Mouse (Mus musculus) frontal cortex, adult 2 months (tissue): ENCODE results near the gene Ublcp1. TPM values are rescaled to one million over a fixed set of nuclear protein-coding genes. Genes with fewer than 3 reads are reported as not detected.
A peak's percentile ranks its signal among the peaks of the same experiment; 100 is the strongest.
"Not testable (repeated sequence)": the region's sequence is repeated elsewhere in the genome, so short reads cannot be mapped to it uniquely, and the experiment has no call there.

Experiments used
- DNase-seq, 2 experiments: peaks; one replicate each; pipeline ENCODE4 v3.0.0; 2022; ENCODE audit warnings: low spot score in 1 of 2; ENCODE audit errors: extremely low spot score in 1 of 2
- polyA plus RNA-seq: library from polyadenylated mRNA; depleted of rRNA; stranded (reverse); fragments of >200 nt; gene quantifications from 2 replicates; pipeline ENCODE4 v1.2.3, GENCODE M21; 2012

Ublcp1 gene
- polyA plus RNA-seq, 1 experiment = 63.5 TPM

DNA sequence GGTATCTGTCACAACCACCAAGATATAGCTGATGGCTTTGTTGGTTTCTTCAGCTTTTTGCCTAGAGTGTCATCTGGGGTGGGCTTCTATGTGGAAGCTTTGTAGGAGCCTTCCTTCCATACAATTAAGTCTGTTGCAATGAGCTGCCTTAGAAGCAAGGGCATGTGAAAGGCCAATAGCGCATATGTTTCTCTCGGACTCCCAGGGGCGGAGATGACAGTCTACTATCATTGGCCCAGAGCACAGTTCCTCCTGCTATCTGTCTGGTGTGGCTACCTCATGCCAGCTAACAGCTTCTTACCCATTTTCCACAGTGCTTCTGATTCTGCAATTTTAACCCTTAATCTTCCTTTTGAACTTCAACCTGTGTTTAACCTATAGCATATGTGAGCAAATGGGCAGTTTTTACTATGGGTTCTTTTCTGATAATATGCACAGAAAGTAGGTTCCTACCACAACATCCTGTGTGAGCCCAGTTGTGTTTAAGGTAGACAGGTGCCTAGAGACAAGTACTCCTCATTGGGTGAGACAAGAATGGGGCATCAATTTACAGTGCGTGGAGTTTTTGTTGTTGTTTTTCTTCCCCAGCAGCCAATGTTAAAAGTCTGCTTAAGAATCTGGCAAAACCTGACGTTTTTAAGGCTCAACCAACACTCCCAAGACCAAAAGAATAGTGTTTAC is 24.5 kb upstream of the Ublcp1 start:
- no peak for DNase-seq

DNA sequence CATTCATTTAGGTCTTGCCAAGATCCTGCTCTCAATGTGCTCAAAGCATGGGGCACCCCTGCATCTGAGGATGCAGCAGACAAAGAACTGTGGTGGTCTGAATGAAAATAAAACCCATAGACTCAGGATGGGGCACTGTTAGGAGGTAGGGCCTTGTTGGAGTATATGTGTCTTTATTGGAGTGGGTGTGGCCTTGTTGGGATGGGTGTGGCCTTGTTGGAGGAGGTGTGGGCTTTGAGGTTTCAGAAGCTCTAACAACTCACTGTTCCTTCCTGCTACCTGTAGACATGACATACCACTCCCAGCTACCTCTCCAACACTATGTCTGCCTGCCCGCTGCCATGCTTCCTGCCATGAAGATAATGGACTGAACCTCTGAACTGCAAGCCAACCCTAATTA is 18.8 kb upstream of the Ublcp1 start:
- no peak for DNase-seq

DNA sequence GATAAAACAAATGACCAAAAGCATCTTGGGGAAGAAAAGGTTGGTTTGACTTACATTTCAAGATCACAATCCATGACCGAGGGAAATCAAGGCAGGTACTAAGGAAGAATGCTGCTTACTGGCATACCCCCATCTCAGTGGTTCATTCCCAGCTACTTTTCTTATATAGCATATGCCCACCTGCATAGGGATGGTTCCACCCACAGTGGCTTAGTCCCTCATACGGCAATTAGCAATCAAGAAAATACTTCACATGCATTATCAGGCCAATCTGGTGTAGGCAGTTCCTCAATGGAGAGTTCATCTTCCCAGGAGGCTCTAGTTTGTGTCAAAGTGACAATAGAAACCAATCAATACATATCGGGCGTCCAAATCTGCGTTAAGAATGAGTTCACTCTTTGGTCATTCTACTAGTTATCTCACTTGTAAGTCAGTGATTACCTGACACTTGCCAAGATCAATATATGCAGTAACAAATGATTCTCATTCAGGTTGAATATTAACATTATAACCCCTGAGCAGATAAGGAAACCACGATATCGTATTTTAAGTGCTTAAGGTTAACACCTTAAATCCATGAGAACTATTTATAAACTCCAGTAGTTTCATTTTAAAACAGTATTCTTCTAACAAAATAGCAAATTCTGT is 14.9 kb upstream of the Ublcp1 start:
- DNase-seq = no peak

DNA sequence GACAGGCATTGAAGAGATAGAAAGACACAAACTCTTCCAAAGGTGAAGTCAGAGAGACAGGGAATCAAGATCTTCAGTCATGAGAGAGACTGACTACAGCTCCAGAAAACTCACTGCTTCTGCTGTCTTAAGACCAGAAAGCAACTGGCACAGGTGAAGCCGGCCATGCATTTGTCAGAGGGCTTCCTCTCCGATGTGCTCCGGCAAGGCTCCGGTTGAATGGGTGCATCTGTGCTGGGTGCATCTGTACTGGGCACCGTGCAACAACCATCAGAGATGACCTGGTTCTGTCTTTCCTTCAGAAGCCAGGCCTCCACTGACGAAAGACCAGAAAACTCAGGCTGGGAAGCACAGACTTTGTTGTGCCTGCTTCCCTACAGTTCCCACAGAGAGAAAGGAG is 9.9 kb upstream of the Ublcp1 start:
- DNase-seq = no peak

DNA sequence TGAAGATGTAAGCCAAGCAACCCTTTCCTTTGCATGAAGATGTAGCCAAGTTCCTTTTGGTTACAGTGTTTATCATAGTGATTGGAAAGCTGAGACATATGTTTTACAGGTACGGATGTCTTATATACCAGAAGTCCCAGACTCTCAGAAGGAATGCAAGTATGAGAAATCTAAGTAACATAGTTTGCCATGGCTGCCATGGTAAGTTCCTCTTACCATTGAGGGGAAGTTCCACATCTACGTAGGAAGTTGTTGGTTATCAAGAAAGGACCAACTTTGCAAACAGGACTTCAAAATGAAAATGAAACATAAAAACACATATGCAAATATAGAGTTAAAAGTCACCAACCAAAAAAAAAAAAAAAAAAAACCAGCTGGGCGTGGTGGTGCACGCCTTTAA is 8.1 kb upstream of the Ublcp1 start:
- no peak for DNase-seq

DNA sequence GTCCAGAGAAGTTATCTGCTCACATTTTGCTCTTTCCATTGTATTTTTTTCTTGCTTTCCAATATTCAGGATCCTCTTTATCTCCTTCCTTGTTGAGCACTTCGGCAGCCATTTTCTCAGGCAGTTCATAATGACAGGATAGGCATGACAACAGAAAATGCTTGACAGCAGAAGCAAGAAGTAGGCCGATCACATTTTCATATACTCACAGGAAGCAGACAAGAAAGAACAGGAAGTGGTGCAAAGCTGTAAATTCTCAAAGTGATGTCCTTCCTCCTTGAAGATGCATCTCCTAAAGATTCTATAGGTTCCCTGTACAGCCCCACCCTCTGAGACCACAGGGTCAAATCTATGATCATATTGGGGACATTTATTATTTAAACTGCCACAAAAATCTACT is 6.1 kb upstream of the Ublcp1 start:
- DNase-seq = no peak

DNA sequence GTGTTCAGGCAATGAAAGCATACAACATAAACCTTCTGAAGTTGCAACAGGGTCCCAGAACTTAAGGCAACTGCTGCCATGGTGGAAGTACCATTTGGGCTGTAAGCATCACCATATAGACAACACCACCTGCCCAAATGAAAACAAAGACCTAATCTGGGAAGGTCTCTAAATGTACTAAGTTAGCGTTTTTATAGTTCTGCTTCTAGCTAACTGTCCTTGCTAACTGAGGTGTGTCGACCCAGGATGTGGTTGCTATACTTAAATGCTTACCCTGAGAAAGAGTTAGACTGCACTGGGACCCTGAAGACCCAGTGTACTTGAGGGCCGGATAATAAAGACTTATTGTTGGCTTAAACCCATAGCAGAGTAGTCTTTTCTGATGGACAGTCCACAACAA is 5.2 kb upstream of the Ublcp1 start:
- DNase-seq = no peak

DNA sequence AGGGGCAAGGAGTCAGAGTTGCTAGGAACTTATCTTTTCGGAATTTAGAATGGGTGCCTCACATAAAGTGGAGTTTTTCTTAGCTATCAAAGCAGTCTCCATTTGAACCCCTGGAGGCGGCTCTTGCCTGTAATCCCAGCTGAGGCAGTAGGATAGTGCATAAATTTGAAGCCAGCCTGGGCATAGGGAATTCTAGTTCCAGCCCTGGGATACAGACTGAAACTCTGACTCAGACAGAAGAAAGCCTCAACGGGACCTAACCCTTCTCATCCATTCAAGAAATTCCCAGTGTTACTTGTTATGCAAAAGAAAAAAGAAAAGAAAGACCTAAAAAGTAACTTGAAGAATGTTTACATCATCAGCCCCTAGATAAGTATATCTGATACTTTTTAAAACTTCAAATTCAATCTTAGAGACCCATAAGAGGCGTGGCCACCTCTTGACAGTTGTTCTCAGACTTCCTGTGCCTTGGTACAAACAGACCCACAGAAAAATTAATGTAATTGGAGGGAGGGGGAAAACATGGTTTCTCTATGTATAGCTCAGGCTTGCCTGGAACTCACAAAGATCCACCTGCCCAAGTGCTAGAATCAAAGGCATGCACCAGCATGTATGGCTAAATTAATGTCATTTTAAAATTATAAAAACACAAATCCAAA is 1.2 kb upstream of the Ublcp1 start:
- peak in 1 of 2 experiments; percentile 12 for DNase-seq

DNA sequence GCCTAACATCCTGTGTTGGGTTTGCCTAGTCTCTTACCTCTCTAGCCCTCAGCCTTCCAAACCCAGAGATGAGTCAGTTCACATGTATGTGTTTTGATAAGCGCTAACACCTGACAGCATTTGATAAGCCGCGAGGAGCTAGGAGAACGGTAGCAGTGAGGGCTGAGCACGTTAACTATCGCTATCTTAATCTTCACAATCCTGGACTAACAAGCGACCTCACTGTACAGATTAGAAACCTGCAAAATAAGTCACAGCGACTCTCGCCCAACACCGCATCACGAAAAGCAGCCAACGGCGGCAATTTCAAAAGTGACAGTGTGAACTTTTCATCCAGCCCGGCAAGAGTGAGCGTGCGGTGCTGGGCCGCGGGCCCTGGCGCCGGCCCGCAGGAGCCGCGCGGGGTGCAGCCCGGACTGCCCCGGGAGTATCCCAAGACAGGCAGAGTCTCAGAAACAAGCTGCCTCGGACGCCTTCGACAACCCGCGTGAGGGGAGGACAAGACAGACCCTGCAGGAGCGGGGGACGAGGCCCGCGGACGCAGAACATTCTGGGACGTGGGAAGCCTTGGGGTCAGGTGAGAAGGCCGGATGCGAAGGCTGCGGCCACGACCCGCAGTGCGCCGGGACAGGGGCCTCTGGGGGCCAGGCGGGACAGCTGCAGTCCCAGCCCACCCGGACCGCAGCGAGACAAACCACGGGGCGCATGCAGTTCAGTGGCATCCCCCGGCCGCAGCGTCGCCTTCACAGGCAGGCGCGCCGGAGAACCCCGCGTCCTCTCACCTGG is 459 bp downstream of the Ublcp1 start:
- DNase-seq = peak in 1 of 2 experiments; percentile 32

DNA sequence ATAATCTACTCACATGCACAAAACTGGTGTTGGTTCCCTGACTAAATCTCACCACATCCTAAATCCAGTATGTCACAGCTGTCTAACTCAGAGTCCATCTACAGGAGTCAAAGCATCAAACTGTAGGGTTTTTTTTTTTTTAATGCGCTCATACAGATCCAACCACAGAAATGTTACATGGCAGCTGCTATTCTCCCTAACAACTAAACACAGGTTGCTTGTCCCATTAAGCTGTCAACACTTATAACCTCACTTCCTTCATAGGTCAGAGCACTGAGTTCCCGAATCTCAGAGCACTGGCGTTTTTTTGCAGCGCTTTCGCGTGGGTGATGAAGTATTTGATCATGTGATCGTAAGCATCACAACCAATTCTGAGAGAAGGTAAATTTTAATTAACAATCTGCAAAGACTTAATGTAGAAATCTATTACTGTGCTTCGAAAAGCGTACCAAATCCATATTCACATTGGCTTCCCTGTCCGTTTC is 1.9 kb downstream of the Ublcp1 start:
- no peak for DNase-seq

DNA sequence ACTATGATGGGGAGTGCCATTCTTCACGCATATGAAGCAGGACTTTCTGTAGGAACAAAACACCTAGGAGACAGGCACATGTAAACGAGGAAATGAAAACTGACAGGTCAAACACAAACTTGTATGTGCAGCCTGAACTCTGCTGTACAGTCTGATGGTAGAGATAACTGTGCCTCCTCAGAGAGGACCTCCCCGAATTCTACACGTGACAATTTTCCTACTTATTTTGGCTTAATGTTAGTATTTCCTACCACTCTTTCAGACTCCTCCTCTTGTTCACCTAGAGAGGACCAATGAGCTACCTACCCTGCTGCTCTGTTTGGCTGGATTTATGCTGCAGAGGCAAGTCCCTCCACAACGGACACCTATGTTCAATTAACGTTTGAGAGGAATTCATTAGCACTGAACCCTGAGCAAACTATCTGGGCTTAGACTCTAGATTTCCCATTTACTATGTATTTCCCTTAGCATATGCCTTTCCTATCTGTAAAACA is 3.3 kb downstream of the Ublcp1 start:
- no peak for DNase-seq

DNA sequence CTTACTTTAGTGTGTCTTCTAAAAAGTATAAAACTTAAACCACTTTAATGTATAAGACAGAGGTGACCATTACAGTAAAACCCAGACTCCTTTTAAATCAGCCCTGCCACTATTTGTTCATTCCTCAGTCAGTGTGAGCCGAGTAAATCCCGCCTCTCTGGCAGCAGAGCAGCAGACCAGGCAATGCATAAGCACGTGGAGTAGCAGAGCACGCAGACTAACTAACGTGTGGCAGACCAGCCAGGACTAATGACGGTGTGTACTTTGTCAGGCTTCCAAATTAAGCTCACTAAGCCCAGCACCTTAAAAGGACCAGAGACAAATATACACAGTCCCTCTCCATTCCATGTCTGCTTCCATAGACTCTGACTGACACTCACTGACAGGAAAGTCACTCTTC is 8.8 kb downstream of the Ublcp1 start:
- no peak for DNase-seq

DNA sequence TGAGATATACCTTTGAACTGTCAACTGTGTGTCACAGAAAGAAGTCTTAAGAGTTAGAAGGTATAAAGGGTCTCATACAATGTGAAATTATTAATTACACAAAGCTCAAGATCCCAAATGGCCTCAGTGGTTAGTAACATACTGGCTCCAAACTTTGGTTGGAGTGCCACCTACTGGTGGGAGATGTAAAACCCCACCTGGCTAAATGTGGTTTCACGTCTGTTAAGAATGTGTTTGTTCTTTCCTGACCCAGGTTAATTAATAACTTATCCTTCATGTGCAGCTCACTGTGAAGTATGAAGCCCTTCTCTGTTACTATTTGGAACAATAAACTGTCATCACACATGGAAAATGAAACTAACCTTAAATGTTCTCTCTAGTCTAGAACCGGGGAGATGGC is 16.9 kb downstream of the Ublcp1 start:
- peak; percentile 14 to 83 for DNase-seq

DNA sequence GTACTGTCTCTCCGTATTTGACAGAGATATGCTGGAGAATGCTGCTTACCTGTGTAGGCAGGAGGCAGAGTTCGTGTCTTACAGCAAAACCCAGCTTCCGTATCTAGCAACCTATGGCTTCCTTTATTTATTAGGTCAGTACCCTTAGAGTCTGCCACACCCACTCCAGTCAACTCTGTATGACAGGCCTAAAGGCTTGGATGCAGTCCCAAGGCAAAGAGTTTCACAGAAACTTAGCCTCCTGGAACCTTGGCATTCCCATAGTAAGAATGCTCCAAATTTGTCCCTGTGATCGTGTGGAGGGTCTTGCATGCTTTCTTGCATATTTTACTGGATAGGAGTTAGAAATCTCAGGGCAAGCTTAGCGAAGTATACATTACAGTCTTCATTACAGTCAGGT is 18.3 kb downstream of the Ublcp1 start:
- DNase-seq = not testable (repeated sequence)

DNA sequence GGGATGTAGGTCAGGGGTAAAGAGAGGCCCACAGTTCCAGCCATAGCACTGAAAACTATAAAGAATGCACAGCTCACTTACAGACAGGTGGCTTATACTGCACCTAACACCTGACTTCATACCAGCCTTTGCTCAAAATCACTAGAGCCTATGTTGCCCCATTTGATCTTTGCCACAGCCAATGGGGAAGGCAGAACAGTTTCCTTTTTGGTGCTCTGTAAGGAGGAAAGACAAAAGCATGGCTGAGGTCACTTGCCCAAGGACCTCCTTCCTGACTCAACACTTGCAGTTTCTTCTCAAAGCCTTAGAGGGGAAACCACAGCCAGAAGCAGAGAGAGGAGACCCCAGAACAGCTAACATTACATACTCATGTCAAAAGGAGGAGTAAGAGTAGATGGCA is 19.3 kb downstream of the Ublcp1 start:
- no peak for DNase-seq

DNA sequence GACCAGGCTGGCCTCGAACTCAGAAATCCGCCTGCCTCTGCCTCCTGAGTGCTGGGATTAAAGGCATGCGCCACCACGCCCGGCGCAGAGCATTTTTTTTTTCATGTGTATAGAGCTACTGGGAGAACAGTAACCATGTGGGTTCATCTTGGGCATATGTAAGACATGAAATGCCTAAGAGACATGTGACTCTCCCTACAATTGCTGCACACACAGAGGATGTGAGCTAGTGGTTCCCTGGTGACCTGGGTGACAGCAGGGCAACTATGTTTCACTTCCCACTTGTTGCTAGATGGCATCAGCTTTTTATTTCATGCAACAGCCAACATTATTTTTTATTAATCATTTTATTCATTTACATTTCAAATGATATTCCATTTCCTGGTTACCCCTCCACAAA is 32.5 kb downstream of the Ublcp1 start:
- no peak for DNase-seq

DNA sequence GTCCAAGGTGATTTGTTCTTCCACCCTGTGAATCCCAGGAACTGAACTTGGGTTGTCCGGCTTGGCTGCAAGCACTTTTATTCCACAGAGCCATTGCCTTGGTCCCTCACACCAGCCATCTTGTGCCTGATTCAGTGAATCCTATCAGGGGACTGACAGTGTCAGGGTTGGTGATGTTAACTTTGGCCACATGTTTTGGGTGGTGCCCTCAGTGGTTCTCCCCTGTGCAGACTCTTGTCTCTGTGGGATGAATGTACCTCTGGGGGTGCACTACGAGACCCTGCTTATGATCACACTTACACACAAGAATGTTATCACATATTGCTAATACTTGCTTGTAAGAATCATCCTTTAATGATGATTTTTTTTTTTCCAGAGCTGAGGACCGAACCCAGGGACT is 40.3 kb downstream of the Ublcp1 start:
- no peak for DNase-seq

DNA sequence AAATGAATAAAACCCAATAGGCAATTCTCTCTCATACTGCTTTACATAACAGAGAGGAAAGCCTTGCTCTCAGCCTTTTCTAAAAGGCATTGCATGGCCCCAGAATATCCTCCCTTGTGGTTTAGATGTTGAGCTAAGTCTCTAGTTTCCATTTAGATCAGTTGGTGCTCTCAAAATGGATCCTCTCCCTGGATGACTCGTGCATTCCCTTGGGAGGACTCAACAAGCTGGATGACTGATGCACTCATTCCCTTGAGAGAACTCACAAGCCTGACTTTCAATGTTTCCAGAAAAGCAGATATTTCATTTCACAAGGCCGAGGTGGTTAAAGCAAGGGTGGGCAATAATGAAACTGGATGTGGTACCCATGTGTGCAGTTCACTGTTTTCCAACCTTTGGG is 42.3 kb downstream of the Ublcp1 start:
- DNase-seq = no peak

DNA sequence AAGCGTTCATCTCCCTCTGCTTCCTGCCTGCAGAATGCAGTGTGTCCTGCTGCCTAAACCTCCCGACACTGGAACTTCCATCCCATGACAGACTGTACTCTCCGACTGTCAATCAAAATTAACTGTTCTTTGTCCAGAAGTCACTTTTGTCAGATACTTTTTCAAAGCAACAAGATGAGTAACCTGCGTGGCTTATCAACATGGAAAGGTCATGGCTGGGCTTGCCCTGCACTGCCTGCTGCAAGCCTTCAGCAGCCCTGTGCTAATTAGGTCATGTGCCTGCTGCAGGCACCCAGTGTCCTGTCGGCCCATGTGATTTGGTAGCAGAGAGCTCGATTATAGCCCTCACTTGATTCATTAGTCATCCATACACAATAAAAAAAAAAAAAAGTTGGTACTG is 44.7 kb downstream of the Ublcp1 start:
- DNase-seq = no peak

DNA sequence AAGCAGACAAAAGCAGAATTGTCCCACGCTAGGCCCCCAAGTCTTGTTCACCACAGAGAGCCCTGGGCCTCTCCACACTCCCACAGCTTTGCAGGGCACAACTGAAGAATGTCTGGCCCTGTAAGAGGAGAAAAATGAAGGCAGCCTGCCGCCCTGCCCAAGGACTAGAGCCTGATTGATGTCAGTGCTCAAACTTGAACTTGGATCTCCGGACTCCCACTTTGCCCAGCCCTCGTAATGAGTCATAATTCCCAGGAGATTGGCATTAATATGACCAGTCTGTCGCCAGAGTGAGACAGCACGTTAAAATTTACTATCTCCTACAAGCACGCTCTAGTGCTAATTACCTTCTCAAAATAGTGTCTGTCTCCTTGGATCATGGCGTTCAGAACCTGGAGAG is 45.3 kb downstream of the Ublcp1 start:
- DNase-seq = no peak

DNA sequence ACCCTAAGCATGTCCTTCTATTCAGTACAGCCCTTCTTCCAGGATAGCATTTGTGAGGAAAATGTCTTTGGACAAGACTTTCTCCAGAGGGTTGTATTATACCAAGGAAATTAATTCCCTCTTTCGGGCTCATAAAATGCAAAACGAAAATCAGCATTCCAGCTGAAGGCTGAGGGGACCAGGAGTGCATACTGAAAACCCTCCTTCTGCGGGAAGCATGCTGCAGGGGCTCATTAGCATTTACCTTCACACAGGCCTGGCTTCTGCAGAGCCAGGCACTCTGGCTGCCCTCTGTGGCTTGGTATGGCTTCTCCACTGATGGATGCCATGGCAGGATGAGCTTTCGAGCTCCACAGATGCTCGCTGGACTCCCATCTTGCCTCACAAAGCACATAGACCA is 46.3 kb downstream of the Ublcp1 start:
- no peak for DNase-seq
